Mouse (Mus musculus) kidney, embryonic 16.5 days (tissue): ENCODE data around the gene Gm8797. TPM values are rescaled to one million over a fixed set of nuclear protein-coding genes. Genes with fewer than 3 reads are reported as not detected.
A peak's percentile ranks its signal among the peaks of the same experiment; 100 is the strongest.
"Not testable (repeated sequence)": the region's sequence is repeated elsewhere in the genome, so short reads cannot be mapped to it uniquely, and the experiment has no call there.

Experiments used
- ATAC-seq: fragments of 200-750 bp; cut with Nextera tagmentation; 2 replicates; pipeline ENCODE4 v1.8.0; 2017; ENCODE audit warnings: moderate TSS enrichment; ENCODE audit not compliant: low FRiP score, low TSS enrichment
- H3K27ac ChIP-seq: fragments of 300-500 bp; sonication (generic); 2 replicates; pipeline ENCODE4 v1.5.1; 2014; ENCODE audit warnings: low read length
- H3K27me3 ChIP-seq: fragments of 300-500 bp; sonication (generic); 2 replicates; pipeline ENCODE4 v1.6.1; 2014; ENCODE audit warnings: low read length, control low read depth, mixed read lengths; ENCODE audit not compliant: insufficient read depth
- H3K36me3 ChIP-seq: fragments of 300-500 bp; sonication (generic); 2 replicates; pipeline ENCODE4 v1.6.1; 2014; ENCODE audit warnings: low read length, control low read depth, mixed read lengths; ENCODE audit not compliant: insufficient read depth
- H3K4me1 ChIP-seq: fragments of 300-500 bp; sonication (generic); 2 replicates; pipeline ENCODE4 v1.6.1; 2014; ENCODE audit warnings: low read length, control low read depth, mixed read lengths; ENCODE audit not compliant: insufficient read depth
- H3K4me2 ChIP-seq: fragments of 300-500 bp; sonication (generic); replicated peaks from 2 replicates; pipeline ENCODE4 v1.6.1; 2014; ENCODE audit warnings: low read depth, low read length
- H3K4me3 ChIP-seq: fragments of 300-500 bp; sonication (generic); 2 replicates; pipeline ENCODE4 v1.5.1; 2014; ENCODE audit warnings: mild to moderate bottlenecking, low read length
- H3K9ac ChIP-seq: fragments of 300-500 bp; sonication (generic); replicated peaks from 2 replicates; pipeline ENCODE4 v1.6.1; 2014; ENCODE audit warnings: low read length
- H3K9me3 ChIP-seq: fragments of 300-500 bp; sonication (generic); 2 replicates; pipeline ENCODE4 v1.6.1; 2016; ENCODE audit warnings: low read length, control low read depth
- WGBS: fragments of 180-500 bp; shearing (Covaris S2); extraction: QIAGEN DNeasy Blood & Tissue Kit; methylation state at CpG from one replicate; pipeline ENCODE4 v1.1.7; 2014; 5-methylcytosine and 5-hydroxymethylcytosine counted together
- polyA plus RNA-seq: library from polyadenylated mRNA; unstranded; fragments of >200 nt; fragmentation: Nextera tagmentation; extraction: Ambion mirVana; gene quantifications from 2 replicates; pipeline ENCODE4 v1.2.1, GENCODE M21; 2015

The Gm8797 gene
- 15.5 and 17.4 TPM in 2 replicates for polyA plus RNA-seq

- not testable (repeated sequence) for H3K9me3 ChIP-seq, H3K9ac ChIP-seq, H3K4me1 ChIP-seq, H3K4me2 ChIP-seq, H3K4me3 ChIP-seq, ATAC-seq, H3K36me3 ChIP-seq, H3K27me3 ChIP-seq, H3K27ac ChIP-seq
- WGBS = 93% methylated on average over 9 of the region's 9 CpGs
Observed at GRCm38 (mm10) chr3:5750506-5750905, at the start of gene Gm8797. TSS of gene Gm8797 (plus strand) at chr3:5750806.

DNA sequence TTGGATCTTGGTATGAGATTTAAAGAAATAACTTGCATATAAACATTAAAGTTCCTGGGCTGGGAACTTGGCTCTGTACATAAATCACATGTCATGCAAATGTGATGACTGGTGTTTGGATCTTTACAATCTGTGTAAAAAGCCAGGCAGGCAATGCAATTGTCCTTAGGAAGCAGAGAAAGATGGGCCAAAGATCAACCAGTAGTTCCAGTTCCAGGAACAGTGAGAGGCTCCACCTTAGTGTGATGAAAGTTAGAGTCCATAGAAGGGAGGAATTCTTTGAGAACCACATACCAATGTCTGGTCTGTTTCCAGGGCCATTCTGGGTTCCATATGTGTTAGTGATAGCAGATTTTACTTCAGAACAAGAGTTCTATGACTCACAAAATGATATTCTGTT, 36.1 kb upstream of the Gm8797 start:
- Histone ChIP-seq H3K27me3 (no peaks in the 10 kb centered on the region), H3K4me1 (no peaks in the 10 kb centered on the region), H3K4me2 (no peak overlapping the region), H3K9ac (no peak overlapping the region), H3K36me3 (no peaks in the 10 kb centered on the region), H3K27ac (no peak overlapping the region), H3K9me3 (no peaks in the 10 kb centered on the region), H3K4me3 (no peak overlapping the region)
- no peak for ATAC-seq

DNA sequence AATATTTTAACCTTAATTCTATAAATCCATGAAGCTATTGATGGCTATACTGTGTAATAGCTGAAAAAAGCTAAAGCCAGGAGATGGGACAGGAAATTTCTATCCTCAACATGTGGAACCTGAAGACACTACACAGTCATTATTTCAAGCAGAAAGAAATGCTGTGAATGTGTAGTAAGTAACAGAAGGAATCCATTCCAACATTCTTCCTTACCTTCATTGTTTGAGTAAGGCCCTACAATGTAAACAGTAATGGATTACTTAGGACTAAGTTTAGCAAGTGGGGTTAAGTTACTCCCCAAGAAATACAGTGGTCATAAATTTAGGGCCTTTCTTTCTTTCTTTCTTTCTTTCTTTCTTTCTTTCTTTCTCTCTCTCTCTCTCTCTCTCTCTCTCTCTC, 17.7 kb upstream of the Gm8797 start:
- no peak overlapping the region for H3K4me3 ChIP-seq
- no peak for ATAC-seq

DNA sequence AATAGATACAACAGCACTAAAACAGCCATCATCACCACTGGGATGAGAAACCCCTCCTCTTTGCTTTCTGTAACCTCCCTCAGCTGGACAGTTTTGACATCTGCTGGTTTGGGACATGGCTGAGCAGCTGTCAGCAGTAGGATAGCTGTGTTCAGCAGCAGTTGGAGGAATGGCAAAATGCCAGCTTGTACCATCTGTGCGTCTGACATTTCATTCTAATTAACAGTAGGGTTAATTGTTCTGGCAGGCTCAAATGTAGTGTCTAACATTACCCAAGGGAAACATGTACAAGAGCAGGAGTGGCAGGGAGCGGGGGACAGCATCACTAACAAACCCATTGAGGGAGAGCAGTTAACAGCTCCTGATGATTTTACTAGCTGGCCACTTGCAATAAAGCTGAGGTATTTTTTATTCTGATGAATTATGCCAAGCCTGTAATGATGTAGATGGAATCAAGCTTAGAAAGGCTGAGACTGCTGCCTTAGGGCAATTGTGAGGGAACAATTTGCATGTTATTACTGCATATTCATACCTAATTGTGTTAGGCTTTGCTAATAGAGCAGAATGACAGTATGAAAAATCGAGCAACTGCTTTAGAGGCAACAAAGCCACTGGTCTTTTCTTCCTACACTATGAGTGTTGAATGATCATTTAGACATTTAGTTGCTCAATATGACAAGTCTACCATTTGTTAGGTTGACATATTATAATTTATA, 4.3 kb downstream of the Gm8797 start:
- Histone ChIP-seq H3K9ac (no peak overlapping the region), H3K4me1 (no peaks in the 10 kb centered on the region), H3K27ac (no peak overlapping the region), H3K36me3 (no peaks in the 10 kb centered on the region), H3K4me3 (no peak overlapping the region), H3K4me2 (no peak overlapping the region), H3K27me3 (no peaks in the 10 kb centered on the region), H3K9me3 (no peaks in the 10 kb centered on the region)
- ATAC-seq = peak; percentile 75; the same call in 1 of the 2 replicates
- 37% methylated on average over 3 of the region's 3 CpGs for WGBS

More for the DNA sequence above, 17.7 kb upstream of the Gm8797 start:
- Histone ChIP-seq H3K36me3 (no peaks in the 10 kb centered on the region), H3K9ac (no peak overlapping the region), H3K4me1 (no peaks in the 10 kb centered on the region), H3K4me2 (no peak overlapping the region), H3K9me3 (no peaks in the 10 kb centered on the region), H3K27ac (no peak overlapping the region), H3K27me3 (no peaks in the 10 kb centered on the region)

- Histone ChIP-seq H3K9me3 (no peaks in the 10 kb centered on the region), H3K4me3 (no peak overlapping the region), H3K27ac (no peak overlapping the region), H3K9ac (no peak overlapping the region), H3K27me3 (no peaks in the 10 kb centered on the region), H3K4me2 (no peak overlapping the region), H3K36me3 (no peaks in the 10 kb centered on the region), H3K4me1 (no peaks in the 10 kb centered on the region)
- no peak for ATAC-seq
- 86% methylated on average over 3 of the region's 3 CpGs for WGBS
Observed at GRCm38 (mm10) chr3:5766256-5766655, 15.7 kb downstream of the Gm8797 start.

- H3K27ac ChIP-seq = no peak overlapping the region
- ATAC-seq = no peak
- H3K4me3 ChIP-seq = no peak overlapping the region
- H3K4me2 ChIP-seq = no peak overlapping the region
- H3K27me3 ChIP-seq = no peaks in the 10 kb centered on the region
- no peak overlapping the region for H3K9ac ChIP-seq
- no peaks in the 10 kb centered on the region for H3K36me3 ChIP-seq
- WGBS = 89% methylated on average over 2 of the region's 2 CpGs
- no peaks in the 10 kb centered on the region; the same call in 1 of the 2 replicates for H3K9me3 ChIP-seq
- no peaks in the 10 kb centered on the region for H3K4me1 ChIP-seq
Observed at GRCm38 (mm10) chr3:5776894-5777293, 26.3 kb downstream of the Gm8797 start.
